Mouse (Mus musculus): ENCODE measurements at regions not wholly inside any gene's neighbourhood (a gene's known extent, or its start where the extent isn't known, plus 50 kb on each side); places are given as distances from the start of the nearest gene placed in this dataset.

DNA sequence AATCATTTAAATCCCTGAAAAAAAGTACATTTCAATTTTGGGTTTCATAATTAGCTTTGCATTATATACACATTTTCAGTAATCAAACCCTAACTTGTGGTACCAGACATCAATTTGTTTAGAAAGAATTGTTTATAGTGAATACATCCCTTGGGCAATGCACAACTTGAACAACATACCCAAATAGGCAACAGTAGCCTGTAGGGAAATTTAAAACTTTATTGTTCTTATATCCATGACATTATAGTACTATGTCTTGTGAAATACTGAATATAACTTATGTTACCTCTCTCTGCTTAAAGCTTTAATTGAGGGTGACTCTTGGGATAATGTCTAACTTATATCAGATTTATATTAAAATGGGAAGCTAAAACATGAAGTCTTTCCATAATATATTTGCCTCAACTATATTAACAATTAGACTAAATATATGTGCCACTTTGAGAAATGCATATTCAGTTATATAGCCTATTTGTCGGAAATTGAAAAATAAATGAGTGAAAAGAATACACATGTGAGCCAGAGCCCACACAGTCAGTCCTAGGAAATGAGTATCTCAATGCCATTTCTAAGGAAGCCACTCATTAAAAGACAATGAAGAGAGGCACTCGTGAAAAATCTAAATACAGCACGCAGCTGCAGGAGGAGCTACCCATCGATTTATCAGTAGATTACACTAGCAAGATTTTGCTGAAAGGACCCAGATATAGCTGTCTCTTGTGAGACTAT lies 458.1 kb upstream of the Slitrk6 start:
- DNase-seq, result no peak

GRCm38 (mm10) chr14:111226926-111227325 lies 448.0 kb upstream of the Slitrk5 start:
- DNase-seq, result no peak

DNA sequence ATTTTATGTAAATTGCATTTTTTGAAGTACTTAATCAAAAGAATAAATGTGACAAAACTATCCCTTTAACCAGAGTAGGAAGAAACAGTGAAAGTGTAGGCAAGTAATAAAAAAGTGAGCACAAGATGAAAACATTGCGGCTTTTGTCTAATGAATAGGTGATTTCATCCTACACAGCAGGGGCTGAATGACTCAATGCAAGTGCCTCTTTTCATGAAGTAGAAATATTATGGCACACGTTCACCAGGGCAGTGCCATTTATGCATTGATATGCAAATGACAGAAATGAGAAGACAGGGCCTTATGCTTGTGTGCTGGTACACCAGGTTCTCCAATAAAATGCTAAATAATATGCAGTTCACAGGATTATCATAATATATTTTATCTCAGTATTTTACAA lies 435.8 kb upstream of the Slitrk5 start:
- no peak for DNase-seq

GRCm38 (mm10) chr14:111249347-111249946 lies 425.4 kb upstream of the Slitrk5 start:
- DNase-seq, result peak; percentile 44 to 53

- no peak for DNase-seq
Measured at GRCm38 (mm10) chr14:111253190-111253589, 421.7 kb upstream of the Slitrk5 start.

GRCm38 (mm10) chr14:111261696-111262095 lies 413.2 kb upstream of the Slitrk5 start:
- DNase-seq, result no peak

- DNase-seq, result no peak
Measured at GRCm38 (mm10) chr14:111270239-111270638, 404.7 kb upstream of the Slitrk5 start.

GRCm38 (mm10) chr14:111281354-111281753 lies 393.5 kb upstream of the Slitrk5 start:
- DNase-seq, result no peak

- DNase-seq, result no peak
Measured at GRCm38 (mm10) chr14:111283681-111284461, 391.0 kb upstream of the Slitrk5 start.

DNA sequence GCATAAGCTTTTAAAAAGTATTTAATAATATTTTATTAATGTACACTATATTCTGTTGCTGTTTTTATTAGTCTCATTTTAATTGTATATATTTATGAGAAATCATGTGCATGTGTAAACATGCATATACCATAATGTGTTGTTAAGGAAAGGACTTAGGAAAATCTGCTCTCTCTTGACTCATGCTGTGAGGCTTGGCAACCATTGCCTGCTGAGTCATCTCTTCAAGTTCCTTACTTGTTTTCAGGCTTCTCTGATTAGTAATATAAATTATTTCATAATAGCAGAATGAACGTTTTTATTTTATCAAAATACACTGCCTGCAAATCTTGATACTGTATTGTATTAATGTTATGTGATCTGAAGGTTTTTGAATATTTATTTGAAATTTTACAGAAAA lies 388.9 kb upstream of the Slitrk5 start:
- DNase-seq, result no peak

DNA sequence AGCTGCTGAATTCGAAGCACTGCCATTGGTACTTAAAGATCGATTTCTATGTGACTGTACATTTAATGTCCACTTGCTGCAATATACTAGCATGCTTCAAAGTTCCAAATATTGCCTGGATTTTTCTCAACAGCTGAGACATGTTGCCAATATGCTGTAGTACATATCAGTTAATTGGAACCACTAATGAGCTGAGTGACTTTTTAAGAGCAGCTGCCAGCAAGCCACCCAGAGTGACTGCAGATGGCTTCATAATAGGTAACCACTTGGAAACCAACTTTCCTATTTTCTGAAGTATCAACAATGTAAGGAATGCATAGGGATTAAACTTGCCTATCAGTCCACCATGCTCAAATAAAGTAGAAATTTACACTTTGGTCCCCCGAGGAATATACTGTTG lies 379.4 kb upstream of the Slitrk5 start:
- DNase-seq, result no peak

DNA sequence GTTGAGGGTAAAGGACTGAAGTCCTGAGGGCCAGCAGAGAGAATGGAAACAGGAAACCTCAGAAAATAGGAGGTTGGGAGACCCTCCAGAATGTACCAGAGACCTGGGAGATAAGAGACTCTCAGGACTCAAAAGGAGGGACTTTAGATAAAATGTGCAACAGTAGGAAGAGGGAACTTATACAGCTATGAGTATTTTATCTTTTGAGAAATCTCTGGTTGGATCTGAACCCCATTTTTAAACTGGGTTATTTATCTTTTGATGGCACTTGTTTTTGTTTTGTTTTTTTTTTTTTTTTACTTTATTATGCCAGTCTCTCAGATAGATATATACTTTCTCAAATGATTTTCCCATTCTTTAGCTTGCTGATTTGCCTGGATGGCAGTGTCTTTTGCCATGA lies 377.1 kb upstream of the Slitrk5 start:
- DNase-seq, result no peak

DNA sequence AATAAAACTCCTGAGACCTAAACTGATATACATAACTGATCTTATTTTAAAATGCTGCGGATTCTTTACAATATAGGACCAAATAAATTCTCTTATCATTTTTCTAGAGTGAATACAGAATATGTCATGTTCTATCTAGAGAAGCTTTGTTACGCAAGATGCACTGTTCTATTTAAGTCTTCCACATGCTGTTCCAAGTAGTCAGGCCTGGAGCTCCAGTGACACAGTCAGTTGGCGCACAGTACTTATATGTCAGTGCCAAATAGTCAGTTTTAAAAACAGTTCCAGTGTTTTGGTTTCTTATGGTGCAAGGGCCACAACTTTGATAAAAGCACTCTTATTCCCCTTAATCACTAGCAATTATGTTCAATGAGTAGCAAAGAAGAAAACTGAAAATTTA lies 344.3 kb upstream of the Slitrk5 start:
- no peak for DNase-seq

DNA sequence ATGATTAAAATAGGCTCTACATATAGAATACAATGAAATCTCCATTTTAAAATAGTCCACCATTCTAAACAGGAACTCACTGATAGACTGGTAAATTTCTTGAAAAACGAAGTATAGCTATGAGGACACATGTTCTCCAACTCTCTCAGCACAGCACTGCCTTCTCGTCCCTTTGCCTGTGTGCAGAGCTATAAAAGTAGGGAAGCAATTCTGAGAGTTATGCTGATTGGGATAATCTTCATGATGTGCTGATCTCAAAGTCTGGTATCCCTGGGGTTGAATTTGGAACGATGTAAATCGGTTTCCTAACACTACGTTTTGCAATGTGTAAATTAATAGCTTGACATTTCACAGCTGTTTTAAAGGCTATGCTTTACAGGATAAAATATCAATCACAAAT lies 321.4 kb upstream of the Slitrk5 start:
- no peak for DNase-seq

DNA sequence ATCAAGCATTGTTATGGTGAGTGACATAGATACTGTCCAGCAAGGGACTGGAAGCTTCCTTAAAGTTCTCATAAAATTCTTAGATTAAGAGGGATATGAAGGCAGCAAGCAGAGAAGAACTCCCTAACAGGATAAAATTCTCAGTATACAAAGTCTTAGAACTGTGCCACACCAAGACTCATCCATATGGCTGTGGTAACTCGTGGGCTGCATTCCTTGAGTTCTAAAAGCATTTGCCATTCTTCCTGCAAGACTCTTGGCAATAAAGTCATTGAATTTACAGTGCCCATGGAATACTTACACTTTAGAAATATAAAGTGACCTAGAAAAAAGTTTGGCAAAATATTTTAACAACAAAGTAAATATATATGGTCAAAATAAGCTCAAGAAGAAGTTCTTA lies 278.1 kb upstream of the Slitrk5 start:
- DNase-seq, result no peak

- no peak for DNase-seq
Measured at GRCm38 (mm10) chr14:111400809-111401208, 274.1 kb upstream of the Slitrk5 start.

GRCm38 (mm10) chr14:111402538-111402937 lies 272.4 kb upstream of the Slitrk5 start:
- DNase-seq, result no peak

DNA sequence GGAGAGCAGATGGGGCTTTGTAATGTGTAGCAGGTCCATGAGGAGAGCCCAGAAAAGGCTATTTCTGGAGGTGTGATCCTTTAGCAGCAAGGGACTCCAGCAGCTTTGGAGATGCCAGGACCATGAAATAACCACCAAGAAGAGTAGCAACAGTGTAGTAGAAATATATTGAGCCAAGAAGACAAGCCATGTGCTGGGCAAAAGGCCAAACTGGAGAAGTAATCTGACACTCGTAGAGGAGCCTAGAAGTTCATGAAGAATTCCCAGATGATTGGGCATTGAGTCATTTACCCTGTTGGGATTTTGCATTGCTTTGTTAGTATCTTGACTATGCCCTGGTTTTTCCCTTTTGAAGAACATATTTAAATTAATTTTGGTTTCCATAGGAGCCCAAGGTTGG lies 271.3 kb upstream of the Slitrk5 start:
- no peak for DNase-seq

DNA sequence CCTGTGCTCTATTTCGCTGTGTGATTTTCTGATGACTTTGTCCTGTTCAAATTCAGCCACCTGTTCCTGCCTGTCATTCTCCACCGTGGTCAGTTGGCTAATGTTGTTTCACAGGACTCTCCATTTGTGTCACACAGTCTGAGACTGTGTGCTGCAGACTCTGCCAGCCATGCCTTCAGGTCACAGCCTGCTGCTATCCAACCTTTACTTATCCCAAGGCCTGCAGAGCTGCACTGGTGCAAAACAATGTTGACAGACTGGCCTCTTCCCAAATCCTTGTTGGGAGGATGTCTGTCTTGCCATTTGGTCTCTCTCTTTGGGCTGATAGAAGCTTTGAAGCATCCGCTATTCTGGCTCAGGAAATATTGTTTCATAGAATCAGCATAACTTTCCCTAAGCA lies 261.4 kb upstream of the Slitrk5 start:
- no peak for DNase-seq

DNA sequence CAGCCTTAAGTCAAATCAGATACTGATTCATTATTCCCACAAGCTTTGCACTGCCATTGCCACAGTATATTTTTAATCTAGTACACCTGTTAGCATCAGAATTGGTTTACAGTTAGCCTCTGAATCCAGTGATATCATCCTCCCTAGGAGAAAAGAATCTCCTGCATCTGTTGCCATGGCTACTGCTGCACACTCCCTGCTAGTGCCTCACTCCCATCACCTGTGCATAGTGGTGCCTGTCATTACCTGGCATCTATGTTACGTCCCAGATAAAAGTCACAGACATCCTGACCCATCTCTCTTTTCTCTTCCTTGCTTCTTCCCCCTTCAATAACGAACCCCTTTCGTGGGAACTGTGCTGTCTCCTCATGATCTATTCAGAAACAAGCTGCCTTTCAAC lies 256.4 kb upstream of the Slitrk5 start:
- DNase-seq, result no peak

DNA sequence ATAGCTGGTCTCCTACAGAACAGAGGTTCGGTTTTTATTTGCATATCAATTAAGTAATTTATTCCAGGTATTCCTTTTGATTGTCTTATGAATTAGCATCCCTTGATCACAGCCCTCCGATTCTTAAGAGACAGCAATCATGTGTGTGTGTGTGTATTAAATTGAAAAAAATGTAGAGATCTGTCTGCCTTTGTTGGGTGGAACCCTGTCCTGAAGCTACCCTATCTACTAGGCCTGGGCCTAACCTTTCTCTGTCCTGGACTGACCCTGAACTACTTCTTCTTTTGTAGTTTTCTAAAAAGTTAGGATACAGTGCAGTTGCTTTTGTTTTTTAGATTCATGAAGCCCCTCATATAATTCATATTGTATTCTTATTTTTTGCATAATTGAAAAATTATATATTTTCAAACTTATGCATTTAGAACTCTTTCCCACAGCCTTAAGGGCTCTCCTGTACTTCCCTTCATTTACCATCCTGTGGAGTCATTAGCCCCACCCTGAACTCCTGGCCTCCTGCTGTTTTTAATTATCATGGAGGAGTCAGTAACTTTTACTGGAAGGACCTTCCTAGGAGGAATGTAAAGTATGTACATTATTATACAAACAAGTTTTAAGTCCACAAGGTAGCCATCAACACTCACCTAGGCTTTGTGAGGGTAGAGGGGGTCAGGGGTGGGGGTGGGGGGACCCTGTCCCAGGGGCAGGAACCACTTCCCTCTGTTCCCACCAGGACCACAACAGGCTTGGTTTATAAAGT lies 245.6 kb upstream of the Slitrk5 start:
- no peak for DNase-seq
